Mouse (Mus musculus): ENCODE measurements around the gene Cpsf7. TPM values are rescaled to one million over a fixed set of nuclear protein-coding genes. Genes with fewer than 3 reads are reported as not detected.

Cpsf7 gene
- polyA plus RNA-seq, 1 experiment from 2014 or later, result 49.6 TPM

DNA sequence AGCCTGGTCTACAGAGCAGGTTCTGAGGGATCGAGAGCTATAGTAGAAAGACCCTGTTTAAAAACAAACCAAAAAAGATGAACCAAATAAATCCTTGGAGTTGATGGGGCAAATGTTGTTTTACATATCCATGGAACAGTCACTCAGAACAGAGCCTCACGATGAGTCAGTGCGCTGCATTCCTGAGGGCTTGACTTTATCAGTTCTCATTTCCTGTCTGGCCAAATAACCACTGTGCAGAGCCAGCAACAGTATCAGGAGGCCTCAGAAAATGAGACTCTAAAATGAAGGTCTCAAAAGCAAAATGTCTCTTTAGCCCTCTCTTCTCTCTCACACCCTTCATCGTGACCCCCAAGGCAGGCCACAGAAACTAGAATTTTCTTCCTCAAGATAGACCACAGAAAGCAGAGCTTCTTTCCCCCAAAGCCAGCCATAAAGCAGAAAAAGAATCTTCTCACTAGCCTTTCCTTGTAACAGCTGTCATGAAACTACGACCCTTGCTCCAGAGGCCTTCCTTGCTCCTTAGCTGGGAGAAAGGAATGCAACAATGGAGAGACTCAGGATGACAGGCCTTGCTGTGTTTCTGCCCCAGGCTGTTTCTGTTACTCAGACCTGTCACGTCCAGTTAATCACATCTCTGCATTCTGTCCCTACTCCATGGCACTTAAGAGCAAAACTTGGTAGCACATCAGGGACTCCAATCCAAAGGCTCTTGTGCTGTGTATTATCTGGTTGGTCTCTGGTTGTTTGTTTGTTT lies 36.7 kb downstream of the Cpsf7 start:
- no peak for ATAC-seq (replicated peaks; ENCODE audit: low FRiP score)
- 59% methylated on average over 6 of the region's 6 CpGs for WGBS
- Histone ChIP-seq H3K36me3 (no peaks in the 10 kb centered on the region), H3K4me3 (replicated peaks) (no peak overlapping the region), H3K4me1 (0 out of 2 replicates have a peak, but pooled peaks cover 3% of the 10 kb centered on the region), H3K27ac (peak overlapping the region; percentile 60), H3K9me3 (replicated peaks) (no peaks in the 10 kb centered on the region), H3K4me2 (no peak overlapping the region), H3K9ac (no peak overlapping the region), H3K27me3 (0 out of 2 replicates have a peak, but pooled peaks cover 4% of the 10 kb centered on the region)

DNA sequence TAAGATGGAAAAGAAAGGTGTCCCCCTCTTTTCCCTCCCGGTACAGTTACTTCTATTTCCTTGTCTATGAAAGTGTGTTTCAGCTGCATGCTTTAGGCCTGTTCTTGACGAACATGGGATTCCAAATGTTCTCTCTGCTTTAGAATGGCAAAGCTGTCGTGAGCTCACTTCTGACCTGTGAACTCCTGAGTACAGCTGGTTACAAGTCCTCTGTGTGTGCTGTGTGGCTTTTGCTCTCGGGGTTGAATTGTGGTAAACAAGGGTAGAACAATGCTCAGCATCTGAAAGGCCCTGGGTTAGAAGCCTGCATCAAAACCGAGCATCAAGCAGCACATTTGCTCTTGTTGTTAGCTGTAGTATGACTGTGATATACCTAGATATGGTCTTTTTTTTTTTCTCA lies 37.3 kb downstream of the Cpsf7 start:
- H3K4me1 ChIP-seq, result 0 out of 2 replicates have a peak, but pooled peaks cover 3% of the 10 kb centered on the region
- H3K36me3 ChIP-seq, result no peaks in the 10 kb centered on the region
- WGBS, result 69% methylated on average over 5 of the region's 5 CpGs
- peak overlapping the region; percentile 60 for H3K27ac ChIP-seq
- no peak overlapping the region for H3K4me2 ChIP-seq
- H3K9me3 ChIP-seq (replicated peaks), result no peaks in the 10 kb centered on the region
- no peak for ATAC-seq (replicated peaks; ENCODE audit: low FRiP score)
- H3K27me3 ChIP-seq, result 0 out of 2 replicates have a peak, but pooled peaks cover 4% of the 10 kb centered on the region
- no peak overlapping the region for H3K9ac ChIP-seq
- H3K4me3 ChIP-seq (replicated peaks), result no peak overlapping the region

- H3K27ac ChIP-seq, result no peak overlapping the region
- H3K4me1 ChIP-seq, result 0 out of 2 replicates have a peak, but pooled peaks cover 3% of the 10 kb centered on the region
- H3K9ac ChIP-seq, result no peak overlapping the region
- H3K9me3 ChIP-seq (replicated peaks), result no peaks in the 10 kb centered on the region
- H3K27me3 ChIP-seq, result 0 out of 2 replicates have a peak, but pooled peaks cover 4% of the 10 kb centered on the region
- H3K4me2 ChIP-seq, result no peak overlapping the region
- H3K4me3 ChIP-seq (replicated peaks), result no peak overlapping the region
- ATAC-seq (replicated peaks; ENCODE audit: low FRiP score), result no peak
- 78% methylated on average over 6 of the region's 6 CpGs for WGBS
- peaks cover 4% of the 10 kb centered on the region for H3K36me3 ChIP-seq
Measured at GRCm38 (mm10) chr19:10564278-10564677, 39.2 kb downstream of the Cpsf7 start.

GRCm38 (mm10) chr19:10565217-10565616 lies 40.2 kb downstream of the Cpsf7 start:
- 0 out of 2 replicates have a peak, but pooled peaks cover 3% of the 10 kb centered on the region for H3K4me1 ChIP-seq
- no peak overlapping the region for H3K4me2 ChIP-seq
- peaks cover 14% of the 10 kb centered on the region for H3K36me3 ChIP-seq
- H3K27me3 ChIP-seq, result 0 out of 2 replicates have a peak, but pooled peaks cover 4% of the 10 kb centered on the region
- no peak overlapping the region for H3K9ac ChIP-seq
- no peak for ATAC-seq (replicated peaks; ENCODE audit: low FRiP score)
- 78% methylated on average over 4 of the region's 4 CpGs for WGBS
- no peak overlapping the region for H3K4me3 ChIP-seq (replicated peaks)
- no peaks in the 10 kb centered on the region for H3K9me3 ChIP-seq (replicated peaks)
- H3K27ac ChIP-seq, result no peak overlapping the region

DNA sequence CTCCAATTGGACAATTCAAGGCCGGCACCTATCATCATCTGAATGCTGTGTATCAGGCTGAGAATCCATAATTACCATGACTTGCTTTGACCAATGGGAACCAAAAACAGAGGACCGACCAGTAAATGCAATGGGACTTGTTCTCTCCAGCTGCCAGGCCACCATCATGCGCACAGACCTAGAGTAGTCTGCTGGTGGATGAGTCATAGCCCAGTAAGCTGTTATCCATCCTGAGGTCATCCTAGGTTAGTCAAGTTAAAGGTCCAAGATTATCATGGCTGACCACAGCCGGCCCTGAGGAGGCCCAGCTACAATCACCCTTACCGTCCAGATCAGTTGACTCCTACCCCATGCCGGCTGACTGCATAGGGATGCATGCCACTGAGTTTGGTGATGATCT lies 44.6 kb downstream of the Cpsf7 start:
- Histone ChIP-seq H3K27me3 (no peaks in the 10 kb centered on the region), H3K27ac (no peak overlapping the region), H3K9ac (no peak overlapping the region), H3K4me3 (replicated peaks) (no peak overlapping the region), H3K4me2 (no peak overlapping the region), H3K36me3 (peaks cover 57% of the 10 kb centered on the region), H3K4me1 (no peaks in the 10 kb centered on the region), H3K9me3 (replicated peaks) (no peaks in the 10 kb centered on the region)
- WGBS, result 96% methylated on average over 6 of the region's 6 CpGs
- ATAC-seq (replicated peaks; ENCODE audit: low FRiP score), result no peak

GRCm38 (mm10) chr19:10576690-10577561 lies 51.9 kb downstream of the Cpsf7 start, which contains the start of the genes Cyb561a3 and Tmem138:
TSS of gene Cyb561a3 (plus strand) at chr19:10577172.
TSS of gene Tmem138 (minus strand) at chr19:10577362.
- no peaks in the 10 kb centered on the region for H3K27me3 ChIP-seq
- ATAC-seq (replicated peaks; ENCODE audit: low FRiP score), result peak; percentile 97
- under 1% methylated on average over 44 of the region's 44 CpGs for WGBS

DNA sequence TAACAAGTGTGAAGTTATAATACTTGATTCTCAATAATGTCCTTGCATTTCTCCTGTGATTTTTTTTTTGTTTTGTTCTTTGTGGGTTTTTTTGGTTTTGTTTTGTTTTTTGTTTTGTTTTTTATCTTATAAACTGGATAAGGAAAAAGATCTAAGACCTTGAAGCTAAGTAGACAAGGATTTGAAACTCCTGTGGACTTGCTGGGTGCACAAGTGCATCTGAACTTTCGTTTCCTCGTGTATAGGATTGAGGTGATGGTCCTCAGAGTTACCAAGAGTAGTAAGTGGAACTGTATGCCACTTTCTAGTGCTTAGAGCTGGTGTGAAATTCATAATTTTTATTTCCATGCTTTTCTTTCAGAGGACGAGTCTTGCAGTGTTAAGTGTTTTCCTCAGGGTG lies 55.0 kb downstream of the Cpsf7 start:
- 83% methylated on average over 3 of the region's 3 CpGs for WGBS
- H3K9ac ChIP-seq, result no peak overlapping the region
- H3K4me3 ChIP-seq (replicated peaks), result no peak overlapping the region
- H3K4me1 ChIP-seq, result peaks cover 17% of the 10 kb centered on the region
- ATAC-seq (replicated peaks; ENCODE audit: low FRiP score), result no peak
- H3K9me3 ChIP-seq (replicated peaks), result no peaks in the 10 kb centered on the region
- H3K36me3 ChIP-seq, result peaks cover 11% of the 10 kb centered on the region
- no peak overlapping the region for H3K4me2 ChIP-seq
- H3K27me3 ChIP-seq, result no peaks in the 10 kb centered on the region
- no peak overlapping the region for H3K27ac ChIP-seq

More at GRCm38 (mm10) chr19:10576690-10577561, 51.9 kb downstream of the Cpsf7 start, which contains the start of the genes Cyb561a3 and Tmem138:
- Histone ChIP-seq H3K9me3 (replicated peaks) (no peaks in the 10 kb centered on the region), H3K9ac (peak within 1 kb of the TSS; percentile 69), H3K27ac (peak within 1 kb of the TSS; percentile 96), H3K36me3 (peaks cover 33% of the 10 kb centered on the region), H3K4me1 (peaks cover 17% of the 10 kb centered on the region), H3K4me2 (peak within 1 kb of the TSS; percentile 81), H3K4me3 (replicated peaks) (peak within 1 kb of the TSS; percentile 76)

DNA sequence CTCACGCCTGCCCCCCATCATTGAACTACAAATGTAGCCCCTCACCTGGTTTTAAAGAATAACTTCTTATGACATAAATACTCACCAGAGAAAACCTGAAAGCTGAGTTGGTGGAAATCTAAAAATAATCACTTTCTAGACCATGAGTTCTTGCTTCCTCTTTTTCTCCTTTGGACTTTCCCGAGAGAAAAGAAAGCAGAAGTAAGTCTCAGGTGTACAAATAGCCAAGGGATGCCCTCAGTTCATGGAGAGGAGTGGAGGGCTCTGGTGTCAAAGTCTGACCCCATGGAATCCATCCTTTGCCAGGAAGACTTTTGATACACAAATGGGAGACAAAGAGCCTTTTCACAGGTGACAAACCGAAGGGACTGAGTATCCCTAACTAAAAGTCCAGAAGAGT lies 55.7 kb downstream of the Cpsf7 start:
- Histone ChIP-seq H3K27ac (no peak overlapping the region), H3K9me3 (replicated peaks) (no peaks in the 10 kb centered on the region), H3K4me3 (replicated peaks) (no peak overlapping the region), H3K4me1 (peaks cover 17% of the 10 kb centered on the region), H3K36me3 (peaks cover 9% of the 10 kb centered on the region), H3K4me2 (no peak overlapping the region), H3K9ac (no peak overlapping the region), H3K27me3 (no peaks in the 10 kb centered on the region)
- WGBS, result 79% methylated on average over 3 of the region's 3 CpGs
- no peak for ATAC-seq (replicated peaks; ENCODE audit: low FRiP score)

GRCm38 (mm10) chr19:10581984-10582383 lies 56.9 kb downstream of the Cpsf7 start:
- no peaks in the 10 kb centered on the region for H3K9me3 ChIP-seq (replicated peaks)
- 84% methylated on average over 6 of the region's 6 CpGs for WGBS
- H3K4me3 ChIP-seq (replicated peaks), result no peak overlapping the region
- no peaks in the 10 kb centered on the region for H3K27me3 ChIP-seq
- ATAC-seq (replicated peaks; ENCODE audit: low FRiP score), result no peak
- no peak overlapping the region for H3K4me2 ChIP-seq
- H3K4me1 ChIP-seq, result peaks cover 12% of the 10 kb centered on the region
- H3K27ac ChIP-seq, result no peak overlapping the region
- H3K36me3 ChIP-seq, result peaks cover 9% of the 10 kb centered on the region
- no peak overlapping the region for H3K9ac ChIP-seq

DNA sequence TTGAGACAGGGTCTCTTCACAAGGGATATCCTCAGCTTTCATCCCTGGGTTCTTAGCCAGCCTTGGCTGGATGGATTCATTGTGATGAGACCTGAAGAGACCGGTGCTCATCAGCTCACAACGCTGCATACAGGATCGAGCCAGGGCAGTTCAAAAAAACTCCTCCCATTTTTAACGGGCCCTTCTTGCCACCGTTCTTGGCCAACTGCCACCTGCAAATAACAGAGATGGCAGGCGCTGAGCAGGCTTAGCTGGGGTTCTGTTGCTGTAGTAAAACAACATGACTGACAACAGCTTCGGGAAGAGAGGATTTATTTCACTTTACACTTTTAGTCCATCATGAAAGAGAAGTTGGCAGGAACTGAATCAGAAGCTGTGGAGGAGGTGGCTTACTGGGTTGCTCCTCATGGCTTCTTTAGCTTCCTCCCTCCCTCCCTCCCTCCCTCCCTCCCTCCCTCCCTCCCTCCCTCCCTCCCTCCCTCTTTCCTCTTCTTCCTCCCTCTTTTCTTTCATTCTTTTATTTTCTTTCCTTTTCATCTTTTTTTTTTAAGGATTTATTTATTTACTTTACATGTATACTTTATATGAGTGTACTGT lies 58.6 kb downstream of the Cpsf7 start:
- H3K9me3 ChIP-seq (replicated peaks), result no peaks in the 10 kb centered on the region
- no peak overlapping the region for H3K4me2 ChIP-seq
- no peak overlapping the region for H3K27ac ChIP-seq
- peaks cover 14% of the 10 kb centered on the region for H3K36me3 ChIP-seq
- no peak for ATAC-seq (replicated peaks; ENCODE audit: low FRiP score)
- no peak overlapping the region for H3K9ac ChIP-seq
- no peak overlapping the region for H3K4me3 ChIP-seq (replicated peaks)
- H3K27me3 ChIP-seq, result no peaks in the 10 kb centered on the region
- peaks cover under 1% of the 10 kb centered on the region; the same call in 1 of the 2 replicates for H3K4me1 ChIP-seq
- WGBS, result 69% methylated on average over 7 of the region's 7 CpGs

DNA sequence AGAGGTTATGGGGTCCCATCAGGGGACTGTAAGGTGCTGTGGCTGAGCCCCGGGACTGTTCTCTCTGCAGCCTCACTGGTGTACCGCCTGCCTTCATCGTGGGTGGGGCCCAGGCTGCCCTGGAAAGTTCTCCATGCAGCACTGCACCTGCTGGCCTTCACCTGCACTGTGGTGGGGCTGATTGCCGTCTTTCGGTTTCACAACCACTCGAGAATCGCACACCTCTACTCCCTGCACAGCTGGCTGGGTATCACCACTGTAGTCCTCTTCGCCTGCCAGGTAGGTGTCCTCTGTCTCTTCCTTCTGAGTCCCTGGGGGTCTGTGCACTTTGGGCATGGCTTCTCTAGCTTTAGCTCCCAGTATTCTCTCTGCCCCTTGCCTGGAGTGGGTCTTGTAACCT lies 60.0 kb downstream of the Cpsf7 start:
- peaks cover 14% of the 10 kb centered on the region for H3K36me3 ChIP-seq
- no peaks in the 10 kb centered on the region for H3K4me1 ChIP-seq
- H3K9ac ChIP-seq, result no peak overlapping the region
- H3K27ac ChIP-seq, result no peak overlapping the region
- H3K27me3 ChIP-seq, result no peaks in the 10 kb centered on the region
- H3K4me2 ChIP-seq, result no peak overlapping the region
- ATAC-seq (replicated peaks; ENCODE audit: low FRiP score), result no peak
- 86% methylated on average over 8 of the region's 8 CpGs for WGBS
- no peaks in the 10 kb centered on the region for H3K9me3 ChIP-seq (replicated peaks)
- H3K4me3 ChIP-seq (replicated peaks), result no peak overlapping the region
